Mouse (Mus musculus): ENCODE measurements at regions not wholly inside any gene's neighbourhood (a gene's known extent, or its start where the extent isn't known, plus 50 kb on each side); places are given as distances from the start of the nearest gene placed in this dataset.
A peak's percentile ranks its signal among the peaks of the same experiment; 100 is the strongest.

GRCm38 (mm10) chr2:167752805-167753556 lies 63.4 kb upstream of the Tmem189 start:
- peak; percentile 42 for DNase-seq

GRCm38 (mm10) chr2:167751585-167751984 lies 62.0 kb upstream of the Tmem189 start:
- DNase-seq, result no peak

- no peak for DNase-seq
Measured at GRCm38 (mm10) chr2:167748297-167748696, 58.7 kb upstream of the Tmem189 start.

GRCm38 (mm10) chr2:167747164-167747843 lies 57.7 kb upstream of the Tmem189 start:
- DNase-seq, result peak; percentile 24

- DNase-seq, result no peak
Measured at GRCm38 (mm10) chr2:167746344-167746743, 56.7 kb upstream of the Tmem189 start.

- DNase-seq, result peak; percentile 67
Measured at GRCm38 (mm10) chr2:167745409-167745808, 55.8 kb upstream of the Tmem189 start.

- no peak for DNase-seq
Measured at GRCm38 (mm10) chr2:167744080-167744479, 54.5 kb upstream of the Tmem189 start.

- no peak for DNase-seq
Measured at GRCm38 (mm10) chr2:167742479-167742878, 52.9 kb upstream of the Tmem189 start.

- no peak for DNase-seq
Measured at GRCm38 (mm10) chr2:167740516-167741189, 51.0 kb upstream of the Tmem189 start.

Measured in retina, postnatal 1 day (tissue).